8 mouse cellular contexts compared by ENCODE assay signal in the genomic region with DNA sequence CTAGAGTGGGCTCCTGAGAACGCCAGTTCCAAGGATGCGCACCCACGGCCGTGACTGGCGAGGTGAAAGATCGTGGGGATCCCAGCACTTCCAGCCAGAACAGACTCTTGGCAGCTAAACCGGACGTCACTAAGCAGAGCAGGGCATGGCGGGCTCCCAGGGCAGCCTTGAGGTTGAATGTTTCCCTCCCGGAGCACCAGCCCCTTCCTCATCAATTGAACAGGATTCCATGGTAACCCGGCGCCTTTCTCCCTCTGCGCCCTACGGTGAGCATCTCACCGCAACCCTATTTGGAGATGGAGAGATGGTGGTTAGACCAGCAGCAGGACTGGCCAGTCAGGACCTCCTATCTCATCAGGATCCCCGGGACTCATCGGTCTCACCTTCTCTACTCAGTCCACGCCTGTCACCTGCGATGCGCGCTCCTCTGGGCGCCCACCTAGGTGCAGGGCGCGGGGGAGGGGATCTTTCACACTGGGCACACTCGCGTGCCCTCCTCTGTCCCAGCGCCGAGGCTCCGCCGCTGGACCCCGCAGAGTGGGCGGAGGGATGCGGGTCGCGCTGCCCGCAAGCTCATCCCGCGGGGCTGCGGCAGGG. TPM values are rescaled to one million over a fixed set of nuclear protein-coding genes. Genes with fewer than 3 reads are reported as not detected.
DNase-seq lines count a peak whose midpoint lies in the region; ATAC-seq lines count a peak whose summit lies in the region.

No protein-coding gene starts in this region.

- DNase-seq in heart, postnatal 4 days, result no peak
- peak; percentile 51 for DNase-seq in R1 (ENCODE audit: low read depth, low spot score)
- peak; percentile 40 for DNase-seq in hindbrain, embryonic 10.5 days (ENCODE audit: low spot score)
- DNase-seq in ovary, adult 18-20 months (ENCODE audit: low spot score), result no peak
- DNase-seq in left cerebral cortex, adult 9 months (ENCODE audit: low spot score in 2 of 2), result no peak

- no peaks in the 10 kb centered on the region for H3K36me3 ChIP-seq in heart, embryonic 11.5 days (ENCODE audit: control insufficient read depth, insufficient read depth, low read length)
- H3K36me3 ChIP-seq in hindbrain, embryonic 10.5 days, result no peaks in the 10 kb centered on the region
- H3K36me3 ChIP-seq in midbrain, embryonic 12.5 days, result no peaks in the 10 kb centered on the region

- no peak overlapping the region for H3K27ac ChIP-seq in heart, embryonic 11.5 days (ENCODE audit: low read depth, low read length)
- peak overlapping the region; percentile 59; the same call in 1 of the 2 replicates for H3K27ac ChIP-seq in hindbrain, embryonic 10.5 days
- H3K27ac ChIP-seq in midbrain, embryonic 12.5 days (replicated peaks), result no peak overlapping the region

- H3K27me3 ChIP-seq in heart, embryonic 11.5 days (ENCODE audit: control insufficient read depth, insufficient read depth, low read length), result peaks cover 52% of the 10 kb centered on the region
- H3K27me3 ChIP-seq in hindbrain, embryonic 10.5 days (ENCODE audit: insufficient read depth, poor library complexity, severe bottlenecking), result peaks cover 70% of the 10 kb centered on the region
- peaks cover 71% of the 10 kb centered on the region for H3K27me3 ChIP-seq in midbrain, embryonic 12.5 days

- peak overlapping the region; percentile 22 for H3K9ac ChIP-seq in heart, embryonic 11.5 days (ENCODE audit: low read depth, low read length)
- peak overlapping the region; percentile 49 for H3K9ac ChIP-seq in midbrain, embryonic 12.5 days (replicated peaks)

- H3K4me3 ChIP-seq in heart, embryonic 11.5 days (ENCODE audit: low read depth, low read length), result peak overlapping the region; percentile 75
- H3K4me3 ChIP-seq in hindbrain, embryonic 10.5 days, result peak overlapping the region; percentile 69
- peak overlapping the region; percentile 58 for H3K4me3 ChIP-seq in midbrain, embryonic 12.5 days

- H3K4me1 ChIP-seq in heart, embryonic 11.5 days (ENCODE audit: control insufficient read depth, insufficient read depth, low read length), result peaks cover 50% of the 10 kb centered on the region
- peaks cover 54% of the 10 kb centered on the region for H3K4me1 ChIP-seq in hindbrain, embryonic 10.5 days (replicated peaks)
- H3K4me1 ChIP-seq in midbrain, embryonic 12.5 days, result peaks cover 49% of the 10 kb centered on the region

- WGBS in heart, embryonic 11.5 days (ENCODE audit: insufficient replicate concordance), result 2% methylated on average over 39 of the region's 39 CpGs
- WGBS in hindbrain, embryonic 10.5 days, result under 1% methylated on average over 39 of the region's 39 CpGs
- WGBS in midbrain, embryonic 12.5 days, result under 1% methylated on average over 39 of the region's 39 CpGs

- 0 out of 2 replicates have a peak, but pooled peaks have one; percentile 6 for ATAC-seq in heart, embryonic 11.5 days (replicated peaks; ENCODE audit: insufficient number of reproducible peaks, low FRiP score, low TSS enrichment)
- ATAC-seq in midbrain, embryonic 12.5 days (ENCODE audit: low FRiP score, low read depth), result no peak; the same call in 1 of the 2 replicates
- no peak for ATAC-seq in inflammation-experienced regulatory T-cells, adult 6 months

- H3K4me2 ChIP-seq in heart, embryonic 11.5 days, result peak overlapping the region; percentile 98
- H3K4me2 ChIP-seq in midbrain, embryonic 12.5 days (replicated peaks), result peak overlapping the region; percentile 87

- H3K9me3 ChIP-seq in heart, embryonic 11.5 days (replicated peaks; ENCODE audit: control insufficient read depth, low read length), result no peaks in the 10 kb centered on the region
- H3K9me3 ChIP-seq in hindbrain, embryonic 10.5 days, result no peaks in the 10 kb centered on the region; the same call in 1 of the 2 replicates
- no peaks in the 10 kb centered on the region for H3K9me3 ChIP-seq in midbrain, embryonic 12.5 days

RNA-seq across cellular contexts. Expression of a gene that starts 0.3 kb away (rescaled TPM):
- polyA plus RNA-seq in heart, embryonic 11.5 days (2014; fragmentation: Nextera tagmentation; extraction: Ambion mirVana), result 17.9 and 21.3 TPM in 2 replicates
- total RNA-seq in heart, postnatal 4 days (2021), result 10 to 100 TPM; 57.1 to 58.8 TPM
- polyA plus RNA-seq in hindbrain, embryonic 10.5 days (2016; fragmentation: Nextera tagmentation; extraction: Ambion mirVana), result 0.45 and 0.55 TPM in 2 replicates
- polyA plus RNA-seq in midbrain, embryonic 12.5 days (2016; fragmentation: Nextera tagmentation; extraction: Ambion mirVana), result 1.5 and 1.8 TPM in 2 replicates
- polyA plus RNA-seq in inflammation-experienced regulatory T-cells, adult 6 months (2017; shearing (Covaris generic)), result 1 to 10 TPM; 3.2 to 6.1 (median 5.5) TPM

RNA-seq across cellular contexts. Expression of a gene that starts 50.7 kb away (rescaled TPM):
- 46.2 and 52.8 TPM in 2 replicates for polyA plus RNA-seq in heart, embryonic 11.5 days (2014; fragmentation: Nextera tagmentation; extraction: Ambion mirVana)
- total RNA-seq in heart, postnatal 4 days (2021), result 10 to 100 TPM; 59.3 to 62.4 TPM
- 103 and 117 TPM in 2 replicates for polyA plus RNA-seq in hindbrain, embryonic 10.5 days (2016; fragmentation: Nextera tagmentation; extraction: Ambion mirVana)
- 146 and 153 TPM in 2 replicates for polyA plus RNA-seq in midbrain, embryonic 12.5 days (2016; fragmentation: Nextera tagmentation; extraction: Ambion mirVana)
- 10 to 100 TPM in 1 of 3 experiments, 1 to 10 TPM in 2; 8.3 to 15.6 (median 9.3) TPM for polyA plus RNA-seq in inflammation-experienced regulatory T-cells, adult 6 months (2017; shearing (Covaris generic))

Comparison
In these comparisons a context has a peak if more than half of its experiments do, and no peak if none do; other contexts are left out.
1. DNase-seq: peak in R1 (single experiment) and hindbrain, embryonic 10.5 days (single experiment); none in heart, postnatal 4 days (single experiment), ovary, adult 18-20 months (single experiment) and left cerebral cortex, adult 9 months (0 of 2).
2. Peak in every context shown above with its lines, with median percentiles within 50 percentile points of each other: H3K4me3 ChIP-seq.